23 mouse cellular contexts compared by ENCODE assay signal in the genomic region with DNA sequence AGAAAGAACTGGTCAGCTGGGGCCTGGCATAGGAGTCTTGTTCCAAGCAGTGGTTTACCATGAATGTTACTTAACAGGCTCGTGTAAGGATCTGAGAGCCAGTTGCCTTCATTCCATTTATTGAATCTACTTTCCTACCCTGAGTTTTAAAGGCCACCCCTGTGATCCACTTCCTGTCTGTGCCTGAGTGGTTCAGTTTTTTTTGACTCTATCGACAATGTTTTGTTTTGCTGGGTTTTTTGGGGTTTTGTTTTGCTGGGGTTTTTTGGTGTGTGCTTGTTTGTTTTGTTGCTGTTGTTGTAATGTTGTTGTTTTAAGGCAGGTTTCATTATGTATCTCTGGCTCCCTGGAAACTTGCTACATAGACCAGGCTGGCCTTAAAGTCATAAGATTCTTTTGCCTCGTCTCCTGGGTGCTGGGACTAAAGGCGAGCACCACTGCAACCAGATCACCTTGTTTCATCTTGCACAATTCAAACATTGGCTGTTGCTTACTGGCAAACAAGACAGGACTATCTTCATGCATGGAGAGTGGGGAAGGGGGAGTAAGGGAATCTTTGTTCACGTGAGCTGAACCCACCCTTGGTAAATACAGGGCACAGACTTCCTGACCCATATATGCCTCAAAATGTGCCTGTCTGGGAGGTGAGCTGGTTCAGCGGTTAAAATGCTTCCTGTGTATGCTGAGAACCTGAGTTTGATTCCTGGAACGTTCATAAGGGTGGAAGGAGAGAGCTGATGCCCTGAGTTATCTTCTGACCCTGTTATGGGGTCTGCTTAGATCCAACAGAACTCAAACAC. TPM values are rescaled to one million over a fixed set of nuclear protein-coding genes. Genes with fewer than 3 reads are reported as not detected.
A peak's percentile ranks its signal among the peaks of the same experiment; 100 is the strongest.
DNase-seq lines count a peak whose midpoint lies in the region; ATAC-seq and TF ChIP-seq lines count a peak whose summit lies in the region.
"Had no signal": no experiment of that assay in that cellular context is flagged by ENCODE, and none has a peak within 500 bp of the region (broad histone marks: within the 10 kb centered on the region; RNA-seq: fewer than 3 reads in every experiment).

No protein-coding gene starts in this region.

- no peak for TF ChIP-seq POLR2A in liver, adult 2 months (IDR thresholded peaks at IDR 0.05; ENCODE audit: extremely low read depth, insufficient read depth, low read length)

- H3K79me2 ChIP-seq in liver, adult 2 months (ENCODE audit: control insufficient read depth, insufficient read depth, low read length) = no peaks in the 10 kb centered on the region

- no peak overlapping the region for H3K4me2 ChIP-seq in liver, embryonic 12.5 days
- H3K4me2 ChIP-seq: forebrain, embryonic 12.5 days; liver, embryonic 11.5 days; lung, embryonic 15.5 days; midbrain, embryonic 11.5 days had no signal

- WGBS in liver, adult 2 months = 62% methylated on average over 7 of the region's 7 CpGs
- WGBS in liver, embryonic 12.5 days (ENCODE audit: insufficient replicate concordance) = 43% methylated on average over 7 of the region's 7 CpGs

- no peaks in the 10 kb centered on the region for H3K9me3 ChIP-seq in liver, embryonic 12.5 days (replicated peaks)
- H3K9me3 ChIP-seq: forebrain, embryonic 12.5 days; hindbrain, embryonic 10.5 days; lung, embryonic 15.5 days had no signal

- peak overlapping the region; percentile 47 for H3K27ac ChIP-seq in liver, adult 2 months (replicated peaks; ENCODE audit: insufficient read depth, low read depth, low read length)
- H3K27ac ChIP-seq in liver, embryonic 12.5 days = no peak overlapping the region
- H3K27ac ChIP-seq: forebrain, embryonic 12.5 days; hindbrain, embryonic 10.5 days; layer of hippocampus, adult 2 months; lung, embryonic 15.5 days had no signal

- H3K4me3 ChIP-seq in liver, adult 2 months (ENCODE audit: insufficient read depth, low read depth, low read length) = no peak overlapping the region
- H3K4me3 ChIP-seq in liver, embryonic 12.5 days = no peak overlapping the region
- H3K4me3 ChIP-seq: forebrain, embryonic 12.5 days; hindbrain, embryonic 10.5 days; layer of hippocampus, adult 2 months; lung, embryonic 15.5 days had no signal

- ATAC-seq in liver, embryonic 12.5 days = no peak
- ATAC-seq in activated CD4-positive, CD25-positive, alpha-beta regulatory T cell, adult 4 months = peak; percentile 22
- peak; percentile 22 for ATAC-seq in inflammation-experienced regulatory T-cells, adult 6 months

- H3K9ac ChIP-seq in liver, adult 2 months (ENCODE audit: low read depth, low read length) = no peak overlapping the region
- no peak overlapping the region for H3K9ac ChIP-seq in liver, embryonic 12.5 days
- H3K9ac ChIP-seq: forebrain, embryonic 12.5 days; lung, embryonic 15.5 days had no signal

- no peaks in the 10 kb centered on the region for H3K36me3 ChIP-seq in liver, adult 2 months (ENCODE audit: control insufficient read depth, insufficient read depth, low read length)
- H3K36me3 ChIP-seq in liver, embryonic 12.5 days = no peaks in the 10 kb centered on the region
- H3K36me3 ChIP-seq: forebrain, embryonic 12.5 days; hindbrain, embryonic 10.5 days; lung, embryonic 15.5 days had no signal

- DNase-seq in liver, adult 2 months (ENCODE audit: extremely low read depth, low read depth, low spot score) = no peak
- DNase-seq in thymus, postnatal 0 days (ENCODE audit: low spot score) = peak; percentile 53
- DNase-seq in left cerebral cortex, postnatal 4 days = no peak
- DNase-seq in ovary, adult 18-20 months (ENCODE audit: low spot score) = no peak
- no peak for DNase-seq in cerebellum, adult 11-12 months
- DNase-seq: adrenal gland, adult 2 months; cerebellum, postnatal 36 days; gastrocnemius, postnatal 14 days; kidney, adult 2 months; kidney, postnatal 14 days; lung, postnatal 4 days had no signal

- no peak for TF ChIP-seq CTCF in liver, adult 2 months (IDR thresholded peaks at IDR 0.05; ENCODE audit: low read depth, low read length)

- no peaks in the 10 kb centered on the region for H3K27me3 ChIP-seq in liver, adult 2 months (ENCODE audit: control insufficient read depth, insufficient read depth, low read length)
- H3K27me3 ChIP-seq in liver, embryonic 12.5 days (replicated peaks) = no peaks in the 10 kb centered on the region
- H3K27me3 ChIP-seq: forebrain, embryonic 12.5 days; lung, embryonic 15.5 days had no signal

- no peaks in the 10 kb centered on the region for H3K4me1 ChIP-seq in liver, adult 2 months (ENCODE audit: control insufficient read depth, insufficient read depth, low read length)
- H3K4me1 ChIP-seq in liver, embryonic 12.5 days = peaks cover 6% of the 10 kb centered on the region; the same call in 1 of the 2 replicates
- H3K4me1 ChIP-seq: forebrain, embryonic 12.5 days; hindbrain, embryonic 10.5 days; lung, embryonic 15.5 days had no signal

- intact Hi-C loops in left cerebral cortex, postnatal 4 days (cut with DNase I) = no loop called here

RNA-seq across cellular contexts. Expression of a gene that starts 34.5 kb away (rescaled TPM):
- 0.94 and 1.2 TPM in 2 replicates for total RNA-seq in liver, adult 2 months (2014; rRNA removed)
- 0.56 and 0.75 TPM in 2 replicates for polyA plus RNA-seq in liver, adult 2 months (2012; rRNA removed)
- polyA plus RNA-seq in liver, embryonic 12.5 days (2016; fragmentation: Nextera tagmentation; extraction: Ambion mirVana) = 0.07 TPM in 1 of 2 replicates, not detected in the other
- polyA plus RNA-seq in activated CD4-positive, CD25-positive, alpha-beta regulatory T cell, adult 4 months (2017; shearing (Covaris generic)) = 100 to 1,000 TPM in 1 of 2 experiments, 10 to 100 TPM in 1; 54.4 to 136 TPM
- polyA plus RNA-seq in inflammation-experienced regulatory T-cells, adult 6 months (2017; shearing (Covaris generic)) = 100 to 1,000 TPM in 2 of 3 experiments, 10 to 100 TPM in 1; 72.4 to 156 (median 144) TPM
- polyA plus RNA-seq in thymus, postnatal 0 days (2015; fragmentation: Nextera tagmentation; extraction: Ambion mirVana) = 0.22 and 0.30 TPM in 2 replicates
- not detected for total RNA-seq in left cerebral cortex, postnatal 4 days (2021)
- total RNA-seq: adrenal gland, adult 2 months; gastrocnemius, postnatal 14 days; layer of hippocampus, adult 2 months; left cerebral cortex, postnatal 36 days had no signal
- polyA plus RNA-seq: adrenal gland, adult 2 months; forebrain, embryonic 12.5 days; frontal cortex, adult 2 months; hindbrain, embryonic 10.5 days; liver, embryonic 11.5 days; lung, embryonic 15.5 days; midbrain, embryonic 11.5 days; neural tube, embryonic 11.5 days had no signal

Comparison
In these comparisons a context has a peak if more than half of its experiments do, and no peak if none do; other contexts are left out.
1. RNA of a gene that starts 34.5 kb away (polyA plus RNA-seq): 72.4 to 156 TPM in inflammation-experienced regulatory T-cells, adult 6 months and 54.4 to 136 TPM in activated CD4-positive, CD25-positive, alpha-beta regulatory T cell, adult 4 months; 0.56 to 0.75 TPM in liver, adult 2 months, 0.22 to 0.30 TPM in thymus, postnatal 0 days and 0.07 TPM in liver, embryonic 12.5 days; every median in the first group is over 10 times any median in the second.